Mouse (Mus musculus): ENCODE results near the gene Slc10a6.
A peak's percentile ranks its signal among the peaks of the same experiment; 100 is the strongest.

Gene Slc10a6

GRCm38 (mm10) chr5:103617191-103617590 is 12.0 kb downstream of the Slc10a6 start:
- no peak for DNase-seq (ENCODE audit: low spot score)

- DNase-seq (ENCODE audit: low spot score) = no peak
Observed at GRCm38 (mm10) chr5:103614356-103614755, 14.8 kb downstream of the Slc10a6 start.

- no peak for DNase-seq (ENCODE audit: low spot score)
Observed at GRCm38 (mm10) chr5:103612316-103612715, 16.9 kb downstream of the Slc10a6 start.

GRCm38 (mm10) chr5:103610856-103611472 is 18.2 kb downstream of the Slc10a6 start:
- DNase-seq (ENCODE audit: low spot score) = no peak

GRCm38 (mm10) chr5:103610148-103610547 is 19.1 kb downstream of the Slc10a6 start:
- DNase-seq (ENCODE audit: low spot score) = no peak

GRCm38 (mm10) chr5:103605707-103606106 is 23.5 kb downstream of the Slc10a6 start:
- DNase-seq (ENCODE audit: low spot score) = no peak

GRCm38 (mm10) chr5:103603115-103603893 is 25.9 kb downstream of the Slc10a6 start:
- no peak for DNase-seq (ENCODE audit: low spot score)

- no peak for DNase-seq (ENCODE audit: low spot score)
Observed at GRCm38 (mm10) chr5:103598881-103599280, 30.3 kb downstream of the Slc10a6 start.

- no peak for DNase-seq (ENCODE audit: low spot score)
Observed at GRCm38 (mm10) chr5:103598264-103598663, 30.9 kb downstream of the Slc10a6 start.

- no peak for DNase-seq (ENCODE audit: low spot score)
Observed at GRCm38 (mm10) chr5:103597604-103598003, 31.6 kb downstream of the Slc10a6 start.

- no peak for DNase-seq (ENCODE audit: low spot score)
Observed at GRCm38 (mm10) chr5:103596467-103597146, 32.6 kb downstream of the Slc10a6 start.

GRCm38 (mm10) chr5:103595394-103596226 is 33.6 kb downstream of the Slc10a6 start:
- no peak for DNase-seq (ENCODE audit: low spot score)

- no peak for DNase-seq (ENCODE audit: low spot score)
Observed at GRCm38 (mm10) chr5:103593575-103593974, 35.6 kb downstream of the Slc10a6 start.

- DNase-seq (ENCODE audit: low spot score) = peak; percentile 10
Observed at GRCm38 (mm10) chr5:103592706-103593105, 36.5 kb downstream of the Slc10a6 start.

GRCm38 (mm10) chr5:103591846-103592245 is 37.4 kb downstream of the Slc10a6 start:
- DNase-seq (ENCODE audit: low spot score) = no peak

- DNase-seq (ENCODE audit: low spot score) = no peak
Observed at GRCm38 (mm10) chr5:103587219-103587618, 42.0 kb downstream of the Slc10a6 start.

- DNase-seq (ENCODE audit: low spot score) = peak; percentile 27
Observed at GRCm38 (mm10) chr5:103579680-103580420, 49.4 kb downstream of the Slc10a6 start.

- no peak for DNase-seq (ENCODE audit: low spot score)
Observed at GRCm38 (mm10) chr5:103569446-103569845, 59.8 kb downstream of the Slc10a6 start.

GRCm38 (mm10) chr5:103568034-103568433 is 61.2 kb downstream of the Slc10a6 start:
- DNase-seq (ENCODE audit: low spot score) = no peak

- DNase-seq (ENCODE audit: low spot score) = no peak
Observed at GRCm38 (mm10) chr5:103560546-103560945, 68.7 kb downstream of the Slc10a6 start.

All from MN1 (cell line).